Mouse (Mus musculus) kidney, postnatal 36 days (tissue): ENCODE data around the gene Tmprss11d.
A peak's percentile ranks its signal among the peaks of the same experiment; 100 is the strongest.
"Not testable (repeated sequence)": the region's sequence is repeated elsewhere in the genome, so short reads cannot be mapped to it uniquely, and the experiment has no call there.

Experiments
- DNase-seq, 2 experiments: peaks; one replicate each; pipeline ENCODE4 v3.0.0; 2021 to 2022; ENCODE audit warnings: mixed read lengths in 2 of 2

The Tmprss11d gene

GRCm38 (mm10) chr5:86373320-86373719 lies at the start of gene Tmprss11d:
Tmprss11d (minus strand) TSS chr5:86373420.
- DNase-seq: no peak

DNA sequence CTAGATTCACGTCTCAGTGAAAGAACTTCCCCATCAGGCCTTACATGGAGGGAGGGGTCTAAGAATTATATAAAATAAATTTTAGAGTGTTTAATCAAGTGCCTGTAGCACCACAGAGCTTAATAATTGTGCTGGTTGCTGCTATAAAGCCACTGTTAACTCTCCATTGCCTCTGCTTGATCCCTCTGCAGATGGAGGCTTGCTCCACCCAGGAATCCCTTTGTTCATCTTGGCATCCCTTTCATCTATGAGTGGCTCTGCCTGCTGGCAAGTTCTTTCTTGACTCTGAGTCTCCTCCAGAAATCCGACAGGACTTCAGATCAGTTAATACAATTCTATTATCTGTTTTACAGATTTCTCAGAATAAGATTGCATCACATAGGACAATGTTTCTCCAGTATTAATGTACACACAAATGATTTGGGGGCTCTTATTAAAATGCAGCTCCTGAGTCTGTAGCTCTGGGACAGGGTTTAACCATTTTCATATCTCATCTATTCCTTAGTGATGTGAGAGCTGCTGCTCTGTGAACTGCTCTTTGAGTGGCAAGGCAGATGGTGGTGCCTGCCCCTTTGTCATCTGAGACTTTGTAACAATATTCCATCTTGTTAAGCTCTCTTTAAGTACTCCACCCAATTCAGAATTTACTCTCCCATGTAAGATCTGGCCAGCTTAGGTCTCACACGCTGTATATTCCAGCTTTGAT lies 48.3 kb upstream of the Tmprss11d start:
- DNase-seq: no peak

DNA sequence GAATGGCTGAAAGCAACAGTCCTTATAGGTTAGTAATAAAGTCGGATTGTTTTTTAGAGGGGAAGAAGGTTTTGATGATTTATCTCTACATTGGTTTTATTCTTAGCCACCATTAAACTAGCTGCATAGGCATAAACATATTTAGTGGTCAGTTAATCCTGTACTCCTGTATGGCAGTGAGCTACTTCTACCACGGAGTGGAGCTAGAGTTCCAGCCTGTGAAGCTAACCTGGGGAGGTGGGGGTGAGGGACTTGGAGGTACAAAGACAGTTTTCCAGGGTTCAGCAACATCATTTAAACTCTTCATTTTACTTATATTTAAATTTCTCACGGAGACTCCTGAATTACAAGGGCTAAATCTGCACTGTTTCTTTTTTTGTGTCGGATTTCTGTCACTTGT lies 46.3 kb upstream of the Tmprss11d start:
- DNase-seq: no peak

DNA sequence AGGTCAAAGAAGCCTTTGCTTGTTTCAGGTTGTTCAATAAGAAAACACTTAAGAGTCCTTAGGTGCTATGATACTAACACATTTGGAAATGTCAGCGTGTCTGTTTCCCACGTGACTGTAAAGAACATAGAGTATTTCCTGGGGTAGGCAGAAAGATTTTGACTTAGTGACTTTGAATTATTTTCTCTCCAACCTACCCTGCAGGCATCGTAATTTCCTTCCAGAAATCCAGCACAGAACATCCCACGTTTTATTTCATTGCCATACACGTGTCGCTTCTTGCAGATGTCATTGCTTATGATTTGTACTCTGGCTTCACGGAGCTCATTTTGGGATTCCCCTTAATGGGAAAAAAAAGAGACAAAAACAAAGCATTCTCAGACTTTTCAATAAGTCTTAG lies 41.1 kb upstream of the Tmprss11d start:
- no peak for DNase-seq

GRCm38 (mm10) chr5:86410815-86411214 lies 37.6 kb upstream of the Tmprss11d start:
- DNase-seq: peak; percentile 11 to 52

DNA sequence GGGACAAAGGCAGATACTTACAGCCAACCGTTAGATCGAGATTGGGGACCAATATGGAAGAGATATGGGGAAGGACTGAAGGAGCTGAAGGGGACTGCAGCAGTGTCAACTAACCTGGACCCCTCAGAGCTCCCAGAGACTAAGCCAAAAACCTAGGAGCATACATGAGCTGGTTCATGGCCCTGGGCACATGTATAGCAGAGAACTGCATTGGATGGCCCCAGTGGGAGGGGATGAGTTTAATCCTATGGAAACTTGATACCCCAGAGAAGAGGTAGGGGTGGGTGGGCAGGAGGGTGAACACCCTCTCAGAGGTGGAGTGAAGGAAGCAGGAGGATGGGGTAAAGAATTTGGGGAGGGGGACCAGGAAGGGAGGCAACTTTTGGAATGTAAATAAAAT lies 34.7 kb upstream of the Tmprss11d start:
- no peak for DNase-seq

DNA sequence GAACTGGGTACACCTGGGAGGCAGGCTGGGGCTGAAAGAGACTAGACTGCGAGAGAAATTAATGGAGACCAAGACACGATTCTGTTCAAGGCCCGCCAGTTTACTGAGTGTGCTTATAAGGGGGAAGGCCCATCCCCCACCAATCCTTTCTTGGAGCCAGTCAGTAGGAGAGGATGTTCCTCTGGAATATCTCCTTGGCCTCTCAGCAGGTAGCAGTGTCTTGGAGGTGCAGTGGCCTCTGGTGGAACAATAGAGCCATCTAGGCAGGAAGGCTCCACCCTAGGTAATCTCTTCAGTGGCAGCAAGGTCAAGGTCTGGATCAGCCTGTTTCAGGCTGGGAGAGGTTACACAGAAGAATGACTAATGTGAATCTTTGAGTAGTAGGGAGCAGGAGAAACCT lies 34.0 kb upstream of the Tmprss11d start:
- no peak for DNase-seq

- no peak for DNase-seq
Observed at GRCm38 (mm10) chr5:86359412-86359985, 13.7 kb downstream of the Tmprss11d start.

- DNase-seq: peak; percentile 42 to 44
Observed at GRCm38 (mm10) chr5:86352966-86353365, 20.3 kb downstream of the Tmprss11d start.

GRCm38 (mm10) chr5:86318018-86318956 lies 54.9 kb downstream of the Tmprss11d start:
- not testable (repeated sequence) for DNase-seq

GRCm38 (mm10) chr5:86306116-86306515 lies 67.1 kb downstream of the Tmprss11d start:
- no peak for DNase-seq

- no peak for DNase-seq
Observed at GRCm38 (mm10) chr5:86303877-86304276, 69.3 kb downstream of the Tmprss11d start.

GRCm38 (mm10) chr5:86289208-86289607 lies 84.0 kb downstream of the Tmprss11d start, which contains the start of gene Tmprss11c:
Tmprss11c (minus strand) TSS chr5:86289308.
- DNase-seq: no peak
